19 mouse cellular contexts compared by ENCODE assay signal in the genomic region with DNA sequence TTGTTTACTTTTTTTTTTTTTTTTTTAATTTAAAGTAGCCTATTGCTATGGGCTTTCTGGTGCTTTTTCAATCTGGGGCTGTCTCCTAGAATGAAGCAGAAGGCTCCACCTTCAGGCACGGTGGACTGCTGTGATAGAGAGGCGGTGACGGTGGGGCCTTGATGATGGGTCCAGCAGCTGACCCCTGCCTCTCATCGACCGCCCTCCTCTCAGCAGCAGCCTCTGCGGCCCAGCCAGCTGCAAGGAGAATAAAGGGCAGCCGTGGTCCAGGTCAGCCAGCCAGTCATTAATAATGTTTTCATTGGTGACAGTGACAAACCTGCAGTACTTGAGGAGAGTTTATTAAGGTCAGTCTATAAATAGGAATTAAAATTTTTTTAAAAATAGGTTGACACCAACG.
A peak's percentile ranks its signal among the peaks of the same experiment; 100 is the strongest.
DNase-seq lines count a peak whose midpoint lies in the region; ATAC-seq lines count a peak whose summit lies in the region.
"Had no signal": no experiment of that assay in that cellular context is flagged by ENCODE, and none has a peak within 500 bp of the region (broad histone marks: within the 10 kb centered on the region; RNA-seq: fewer than 3 reads in every experiment).

No protein-coding gene starts in this region.

- DNase-seq in hindbrain, embryonic 11.5 days (ENCODE audit: low spot score): peak; percentile 48
- no peak for DNase-seq in hindbrain, embryonic 14.5 days (ENCODE audit: low spot score)
- peak; percentile 77 for DNase-seq in embryo, embryonic 10 days (ENCODE audit: low spot score)
- peak; percentile 67 for DNase-seq in embryo, embryonic 11 days
- peak; percentile 61 for DNase-seq in neural tube, embryonic 11.5 days (ENCODE audit: low spot score)
- DNase-seq in gastrocnemius, postnatal 4 days (ENCODE audit: low spot score in 2 of 2): no peak
- DNase-seq: adrenal gland, postnatal 14 days; cerebellum, adult 18-20 months; cerebellum, adult 9-11 months; cerebellum, postnatal 36 days; forebrain, postnatal 0 days; gastrocnemius, postnatal 14 days; heart, postnatal 10 days; heart, postnatal 4 days had no signal

- H3K4me2 ChIP-seq in hindbrain, embryonic 11.5 days (replicated peaks; ENCODE audit: low read depth, low read length): no peak overlapping the region
- no peak overlapping the region for H3K4me2 ChIP-seq in hindbrain, embryonic 14.5 days (replicated peaks)
- no peak overlapping the region for H3K4me2 ChIP-seq in neural tube, embryonic 11.5 days (ENCODE audit: low read depth)
- H3K4me2 ChIP-seq: forebrain, embryonic 13.5 days had no signal

- no peak overlapping the region for H3K9ac ChIP-seq in hindbrain, embryonic 11.5 days (ENCODE audit: low read depth, low read length)
- no peak overlapping the region for H3K9ac ChIP-seq in hindbrain, embryonic 14.5 days
- no peak overlapping the region for H3K9ac ChIP-seq in neural tube, embryonic 11.5 days (ENCODE audit: low read length)
- H3K9ac ChIP-seq: forebrain, embryonic 13.5 days; forebrain, postnatal 0 days had no signal

- no peak overlapping the region for H3K4me3 ChIP-seq in hindbrain, embryonic 11.5 days (ENCODE audit: low read depth, low read length)
- no peak overlapping the region for H3K4me3 ChIP-seq in hindbrain, embryonic 14.5 days (replicated peaks; ENCODE audit: low read length)
- H3K4me3 ChIP-seq in neural tube, embryonic 11.5 days (ENCODE audit: low read depth, low read length): no peak overlapping the region
- H3K4me3 ChIP-seq: forebrain, embryonic 13.5 days had no signal

- H3K4me1 ChIP-seq in hindbrain, embryonic 11.5 days (replicated peaks; ENCODE audit: control insufficient read depth, insufficient read depth, low read length): 0 out of 2 replicates have a peak, but pooled peaks cover 2% of the 10 kb centered on the region
- H3K4me1 ChIP-seq in hindbrain, embryonic 14.5 days (replicated peaks; ENCODE audit: control insufficient read depth, insufficient read depth, low read length): no peaks in the 10 kb centered on the region
- H3K4me1 ChIP-seq in neural tube, embryonic 11.5 days (ENCODE audit: control insufficient read depth, insufficient read depth, low read length): no peaks in the 10 kb centered on the region
- H3K4me1 ChIP-seq: forebrain, embryonic 13.5 days had no signal

- no peaks in the 10 kb centered on the region for H3K9me3 ChIP-seq in hindbrain, embryonic 11.5 days (ENCODE audit: control insufficient read depth, low read length)
- no peaks in the 10 kb centered on the region for H3K9me3 ChIP-seq in hindbrain, embryonic 14.5 days (ENCODE audit: control insufficient read depth, low read length)
- no peaks in the 10 kb centered on the region for H3K9me3 ChIP-seq in neural tube, embryonic 11.5 days (ENCODE audit: control insufficient read depth, low read length)
- H3K9me3 ChIP-seq: forebrain, embryonic 13.5 days had no signal

- ATAC-seq in hindbrain, embryonic 11.5 days (ENCODE audit: low FRiP score): peak; percentile 57; the same call in 1 of the 2 replicates
- ATAC-seq in hindbrain, embryonic 14.5 days (ENCODE audit: low FRiP score): no peak
- ATAC-seq in neural tube, embryonic 11.5 days (ENCODE audit: insufficient read depth, low FRiP score, low TSS enrichment): no peak
- ATAC-seq: activated CD4-positive, CD25-positive, alpha-beta regulatory T cell, adult 4 months; forebrain, embryonic 13.5 days; forebrain, postnatal 0 days; hindbrain, embryonic 16.5 days; inflammation-experienced regulatory T-cells, adult 6 months; Patski had no signal

- no peaks in the 10 kb centered on the region; the same call in 1 of the 2 replicates for H3K27me3 ChIP-seq in hindbrain, embryonic 11.5 days (ENCODE audit: control insufficient read depth, insufficient read depth, low read length)
- no peaks in the 10 kb centered on the region for H3K27me3 ChIP-seq in hindbrain, embryonic 14.5 days (ENCODE audit: control insufficient read depth, insufficient read depth, low read length)
- no peaks in the 10 kb centered on the region for H3K27me3 ChIP-seq in neural tube, embryonic 11.5 days (ENCODE audit: control insufficient read depth, insufficient read depth, low read length)

- 13% methylated on average over 8 of the region's 8 CpGs for WGBS in hindbrain, embryonic 11.5 days
- WGBS in hindbrain, embryonic 14.5 days: 11% methylated on average over 8 of the region's 8 CpGs
- WGBS in neural tube, embryonic 11.5 days: 5% methylated on average over 8 of the region's 8 CpGs

- H3K36me3 ChIP-seq in hindbrain, embryonic 11.5 days (ENCODE audit: control insufficient read depth, insufficient read depth, low read length): no peaks in the 10 kb centered on the region
- no peaks in the 10 kb centered on the region for H3K36me3 ChIP-seq in hindbrain, embryonic 14.5 days (replicated peaks; ENCODE audit: control insufficient read depth, insufficient read depth)
- no peaks in the 10 kb centered on the region for H3K36me3 ChIP-seq in neural tube, embryonic 11.5 days (ENCODE audit: control insufficient read depth, insufficient read depth, low read length)

- no peak overlapping the region for H3K27ac ChIP-seq in hindbrain, embryonic 11.5 days (ENCODE audit: low read depth, low read length)
- H3K27ac ChIP-seq in hindbrain, embryonic 14.5 days: no peak overlapping the region
- no peak overlapping the region for H3K27ac ChIP-seq in neural tube, embryonic 11.5 days (ENCODE audit: low read depth, low read length)
- H3K27ac ChIP-seq: forebrain, embryonic 13.5 days had no signal

Comparison
In these comparisons a context has a peak if more than half of its experiments do, and no peak if none do; other contexts are left out.
1. DNase-seq: peak in hindbrain, embryonic 11.5 days (single experiment), embryo, embryonic 10 days (single experiment), embryo, embryonic 11 days (single experiment) and neural tube, embryonic 11.5 days (single experiment); none in hindbrain, embryonic 14.5 days (single experiment) and gastrocnemius, postnatal 4 days (0 of 2).